17 mouse cellular contexts compared by ENCODE assay signal in the genomic region with DNA sequence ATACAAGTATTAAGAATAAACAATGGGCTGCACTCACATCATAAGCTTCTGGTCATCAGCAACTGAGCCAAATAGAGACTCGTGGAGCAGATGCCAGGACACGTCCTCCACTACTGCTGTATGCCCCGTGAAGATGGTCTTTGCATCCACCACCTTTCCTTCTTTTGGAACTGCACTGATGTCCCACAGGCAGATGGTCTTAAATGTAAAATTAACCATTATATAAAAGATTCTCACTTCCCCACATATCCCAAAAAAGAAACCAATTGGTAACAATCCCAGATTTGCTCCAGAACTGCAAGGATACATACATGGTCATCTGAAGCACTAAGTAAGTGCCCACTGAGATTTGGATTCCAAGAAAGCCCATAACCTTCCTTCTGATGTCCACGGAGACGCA. TPM values are rescaled to one million over a fixed set of nuclear protein-coding genes. Genes with fewer than 3 reads are reported as not detected.
"Had no signal": no experiment of that assay in that cellular context is flagged by ENCODE, and none has a peak within 500 bp of the region (broad histone marks: within the 10 kb centered on the region; RNA-seq: fewer than 3 reads in every experiment).

No protein-coding gene starts in this region.

- H3K4me3 ChIP-seq: lung, embryonic 15.5 days; megakaryocyte, embryonic 14.5 days; midbrain, embryonic 13.5 days; midbrain, embryonic 15.5 days; neural tube, embryonic 12.5 days; stomach, embryonic 15.5 days had no signal

- DNase-seq: liver, postnatal 0 days; lung, adult 2 months; lung, postnatal 14 days; lung, postnatal 36 days; thymus, adult 18-20 months; thymus, postnatal 14 days; thymus, postnatal 36 days had no signal

- ATAC-seq: liver, postnatal 0 days; lung, postnatal 0 days; midbrain, embryonic 13.5 days; midbrain, embryonic 15.5 days had no signal

- H3K27ac ChIP-seq: lung, embryonic 15.5 days; macrophage; midbrain, embryonic 13.5 days; midbrain, embryonic 15.5 days; neural tube, embryonic 12.5 days; stomach, embryonic 15.5 days; stomach, postnatal 0 days had no signal

RNA-seq across cellular contexts. Expression of a gene that starts 34.6 kb away (rescaled TPM):
- total RNA-seq: monocyte, adult 5-6 weeks had no signal
